Mouse (Mus musculus) liver, adult (tissue): Measurements from ENCODE around the gene Hbp1.

Source experiments
- GATA4 ChIP-seq: IDR thresholded peaks from 2 replicates; pipeline ENCODE4 v1.6.1; 2014; ENCODE audit warnings: mild to moderate bottlenecking, low read length; ENCODE audit not compliant: insufficient replicate concordance

The Hbp1 gene

DNA sequence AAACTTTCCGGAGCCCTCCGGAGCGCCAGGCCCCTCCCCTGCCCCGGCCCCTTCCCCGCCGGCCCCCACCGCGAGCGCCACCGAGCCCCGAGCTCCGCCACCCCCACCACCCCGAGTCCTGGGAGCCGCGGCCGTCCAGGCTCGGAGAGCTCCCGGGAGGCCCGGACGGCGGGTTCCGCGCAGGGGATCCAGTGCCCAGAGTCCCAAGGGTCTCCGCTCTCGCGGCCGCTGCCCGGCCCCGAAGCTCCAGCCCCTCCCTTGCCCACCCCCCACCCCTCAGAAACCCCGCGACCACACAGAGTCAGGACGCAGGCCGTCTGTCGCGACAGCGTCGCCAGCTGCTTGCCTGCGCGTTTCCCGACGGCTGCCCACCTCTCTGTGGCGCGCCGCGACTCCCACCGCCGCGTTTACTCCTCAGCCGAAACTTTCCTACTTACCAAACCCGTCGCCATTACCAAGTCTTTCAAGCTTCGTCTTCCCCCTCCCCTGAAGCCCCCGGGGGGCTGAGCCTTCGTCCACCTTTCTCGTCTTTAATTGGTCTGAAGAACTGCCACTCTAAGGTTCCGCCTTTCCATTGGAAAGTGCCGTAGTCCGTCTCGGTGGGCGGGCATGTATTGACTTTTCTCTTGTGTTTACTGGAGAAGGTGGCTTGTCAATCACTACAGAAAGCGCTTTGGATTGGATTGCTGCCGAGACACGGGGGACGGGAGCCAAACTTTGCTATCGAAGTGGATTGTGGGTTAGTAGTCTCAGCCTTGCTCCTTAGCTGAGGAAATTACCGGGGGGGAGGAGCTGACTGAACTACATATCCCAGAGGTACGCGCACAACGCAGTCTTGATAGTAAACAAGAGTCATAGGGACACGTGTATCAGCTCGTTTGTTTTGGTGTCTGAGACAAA lies at the start of gene Hbp1:
Gene Hbp1, minus strand, starts transcription at position 777 of the 900 bp plus-strand sequence.
- peak; percentile 74; the same call in 1 of the 2 replicates for TF ChIP-seq GATA4

- TF ChIP-seq GATA4 = no peak
Observed at GRCm38 (mm10) chr12:31998706-31999105, 48.4 kb upstream of the Hbp1 start.

DNA sequence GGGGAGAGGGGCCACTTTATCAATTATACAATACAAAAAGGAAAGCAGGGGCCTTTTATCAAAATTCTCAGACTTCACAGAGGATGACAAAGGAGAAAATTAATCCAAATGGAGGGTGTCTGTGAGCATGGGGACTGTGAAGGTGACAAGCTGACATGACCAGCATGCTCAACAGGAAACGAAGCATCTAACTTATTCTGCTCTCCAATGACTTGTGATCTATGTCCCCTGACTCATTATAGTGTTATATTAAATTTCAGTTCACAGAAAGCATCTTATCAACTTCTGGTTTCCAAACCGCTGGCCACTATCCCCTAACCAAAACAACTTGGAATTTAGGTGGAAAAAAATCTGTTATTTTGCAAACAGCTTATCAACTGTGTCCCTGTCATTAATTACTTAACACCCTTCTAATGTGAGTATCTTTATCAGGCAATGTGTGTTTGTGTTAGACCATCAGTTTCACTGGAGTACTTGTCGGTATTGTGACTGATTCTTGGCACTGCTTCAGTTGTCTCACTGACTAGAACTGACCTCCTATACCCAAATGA lies 47.1 kb upstream of the Hbp1 start:
- no peak for TF ChIP-seq GATA4

GRCm38 (mm10) chr12:31996877-31997276 lies 46.5 kb upstream of the Hbp1 start:
- peak; percentile 85 for TF ChIP-seq GATA4

GRCm38 (mm10) chr12:31990575-31990974 lies 40.2 kb upstream of the Hbp1 start:
- TF ChIP-seq GATA4 = no peak

- TF ChIP-seq GATA4 = no peak
Observed at GRCm38 (mm10) chr12:31989726-31990125, 39.4 kb upstream of the Hbp1 start.

- TF ChIP-seq GATA4 = no peak
Observed at GRCm38 (mm10) chr12:31986463-31986862, 36.1 kb upstream of the Hbp1 start.

DNA sequence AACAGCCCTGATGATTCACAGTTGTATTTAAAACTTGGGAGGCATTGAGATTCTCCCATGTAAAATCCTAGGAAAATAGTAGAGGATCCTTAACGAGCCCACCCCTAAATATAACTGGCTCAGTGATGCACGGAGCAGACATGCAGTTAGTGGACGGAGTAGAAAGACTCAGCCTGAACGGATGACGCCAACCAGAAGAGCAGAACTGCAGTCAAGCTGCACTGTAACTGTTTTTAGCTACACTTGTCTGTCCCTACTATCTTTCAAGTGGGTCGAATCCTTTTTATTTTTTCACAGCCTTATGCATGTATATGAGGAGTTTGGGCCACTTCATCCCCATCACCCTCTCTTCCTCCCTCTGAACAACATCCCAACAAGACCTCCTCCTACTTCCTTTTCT lies 35.4 kb upstream of the Hbp1 start:
- TF ChIP-seq GATA4 = no peak

GRCm38 (mm10) chr12:31984664-31985063 lies 34.3 kb upstream of the Hbp1 start:
- TF ChIP-seq GATA4 = no peak

DNA sequence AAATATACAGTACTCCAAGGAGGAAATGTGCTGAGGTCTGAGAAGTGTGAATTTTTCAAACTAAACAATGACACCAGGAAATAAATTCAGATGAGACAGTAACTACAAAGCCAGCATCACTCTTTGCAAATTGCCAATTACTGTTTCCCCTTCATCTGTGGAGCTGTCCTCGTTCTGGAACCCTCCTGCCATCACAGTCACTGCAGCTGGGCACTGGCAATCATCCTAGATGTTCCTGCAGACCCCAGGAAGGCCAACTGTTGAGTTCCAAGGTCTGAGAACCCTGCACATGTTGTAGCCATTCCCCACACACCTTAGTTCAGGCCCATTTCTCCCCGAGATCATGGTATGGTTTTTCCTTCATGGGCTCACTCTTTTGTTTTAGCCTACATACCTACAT lies 33.9 kb upstream of the Hbp1 start:
- no peak for TF ChIP-seq GATA4

DNA sequence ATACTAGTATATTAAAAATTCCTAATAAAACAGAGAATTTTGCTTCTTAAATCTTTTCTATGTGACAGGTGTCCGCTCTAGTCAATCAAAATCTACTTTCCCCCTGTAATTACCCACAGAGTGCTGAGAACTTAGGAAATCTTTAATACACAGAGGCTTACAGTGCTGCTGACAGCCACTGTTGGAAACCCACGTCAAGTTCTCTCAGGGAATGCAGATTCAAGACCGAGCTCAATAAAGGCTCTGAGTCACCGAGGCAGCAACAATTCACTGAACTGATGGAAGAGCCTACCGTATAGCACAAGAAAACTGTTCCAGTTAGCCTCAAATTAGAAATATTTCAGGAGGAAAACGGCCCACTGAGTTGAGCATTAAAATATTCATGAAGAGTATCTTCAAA lies 33.4 kb upstream of the Hbp1 start:
- TF ChIP-seq GATA4 = no peak

DNA sequence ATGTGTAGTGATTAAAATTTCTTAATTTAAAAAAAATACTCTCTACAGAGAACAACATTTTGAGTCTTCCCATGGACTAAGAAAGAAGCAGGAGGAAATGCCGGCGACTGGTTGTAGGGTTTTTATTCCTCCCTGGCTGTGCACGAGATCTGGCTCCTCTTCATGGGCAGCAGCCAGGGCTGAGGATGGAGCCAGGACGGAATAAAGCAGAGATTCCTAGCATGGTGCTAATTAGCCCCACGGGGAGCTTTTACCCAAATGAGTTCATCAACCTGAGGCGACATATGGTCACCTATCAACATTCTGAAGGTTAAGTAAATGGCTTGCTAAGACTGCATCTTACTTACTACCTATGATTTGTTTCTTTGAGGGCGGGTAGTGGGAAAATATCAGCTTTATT lies 32.9 kb upstream of the Hbp1 start:
- TF ChIP-seq GATA4 = no peak

- TF ChIP-seq GATA4 = no peak
Observed at GRCm38 (mm10) chr12:31977613-31978195, 27.4 kb upstream of the Hbp1 start.

DNA sequence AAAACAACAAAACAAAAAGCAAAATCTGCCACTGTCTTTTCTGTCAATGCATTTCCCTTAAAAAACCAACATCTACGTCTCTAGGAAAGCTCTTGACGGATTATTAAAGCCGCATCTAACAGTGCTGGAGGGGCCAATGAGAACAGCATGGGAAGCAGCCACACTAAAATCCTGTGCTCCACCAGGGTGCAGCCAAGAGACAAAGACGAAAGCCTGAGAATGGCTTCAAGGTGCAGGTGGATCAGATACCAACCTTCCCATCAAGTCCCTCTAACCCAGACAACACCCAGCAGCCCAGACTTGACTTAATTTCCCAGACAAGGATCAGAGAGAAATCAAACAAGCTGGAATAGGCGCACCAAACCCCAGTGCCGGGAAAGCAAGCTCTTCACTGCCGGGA lies 26.2 kb upstream of the Hbp1 start:
- TF ChIP-seq GATA4 = no peak

DNA sequence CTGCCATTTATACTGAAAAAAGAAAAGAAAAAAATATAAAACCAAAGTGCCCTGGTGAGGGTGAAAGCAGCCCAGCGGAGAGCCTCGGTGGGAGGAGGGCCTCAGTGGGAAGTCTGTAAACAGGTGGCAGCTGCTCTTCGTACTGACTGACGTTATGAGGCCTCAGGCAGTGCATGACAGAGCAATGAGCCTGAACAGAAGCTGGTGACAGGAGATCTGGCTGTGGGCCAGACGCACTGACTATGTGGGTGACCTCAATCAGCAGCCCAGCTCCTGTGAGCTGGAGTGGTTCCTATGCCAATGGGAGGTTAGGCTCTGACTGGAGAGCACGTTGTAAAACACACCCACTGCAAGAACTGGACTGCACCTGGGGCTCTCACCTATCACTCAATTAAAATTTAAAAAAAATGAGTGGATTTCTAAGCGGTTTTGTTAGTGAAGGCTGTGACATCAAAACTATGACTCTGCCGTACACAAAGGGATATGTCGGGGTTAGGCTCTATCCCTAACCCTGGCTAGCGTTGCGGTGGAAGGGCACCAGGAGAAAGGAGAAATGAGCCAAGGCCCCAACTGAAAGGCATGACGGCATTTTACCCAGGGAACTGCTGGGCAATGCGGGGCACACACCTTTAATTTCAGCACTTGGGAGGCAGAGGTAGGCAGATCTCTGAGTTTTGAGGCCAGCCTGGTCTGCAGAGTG lies 23.3 kb upstream of the Hbp1 start:
- no peak for TF ChIP-seq GATA4

DNA sequence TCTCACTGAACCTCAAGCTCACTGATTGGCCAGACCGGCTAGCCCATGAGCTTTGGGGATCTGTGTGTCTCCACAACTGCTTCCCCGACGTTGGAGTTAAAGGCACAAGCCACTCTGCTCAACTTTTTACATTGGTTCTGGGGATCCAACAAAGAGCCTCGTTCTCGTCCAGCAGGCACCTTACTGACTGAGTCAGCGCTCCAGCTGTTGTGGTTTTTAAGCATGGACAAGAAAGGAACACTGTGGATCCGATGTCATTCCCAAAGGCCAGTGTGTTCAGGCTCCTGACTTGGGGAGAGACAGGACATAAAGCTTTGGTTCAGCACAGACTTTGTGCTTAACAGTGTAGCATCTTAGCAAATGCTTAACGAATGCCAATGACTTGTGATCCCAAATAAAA lies 21.2 kb upstream of the Hbp1 start:
- no peak for TF ChIP-seq GATA4
